Mouse (Mus musculus) yolk sac, embryonic 10.5 days (tissue): ENCODE measurements at regions not wholly inside any gene's neighbourhood (a gene's known extent, or its start where the extent isn't known, plus 50 kb on each side); places are given as distances from the start of the nearest gene placed in this dataset.

ENCODE experiments used
- DNase-seq: peaks from one replicate; pipeline ENCODE4 v3.0.0-alpha.2; 2017; ENCODE audit warnings: low spot score

DNA sequence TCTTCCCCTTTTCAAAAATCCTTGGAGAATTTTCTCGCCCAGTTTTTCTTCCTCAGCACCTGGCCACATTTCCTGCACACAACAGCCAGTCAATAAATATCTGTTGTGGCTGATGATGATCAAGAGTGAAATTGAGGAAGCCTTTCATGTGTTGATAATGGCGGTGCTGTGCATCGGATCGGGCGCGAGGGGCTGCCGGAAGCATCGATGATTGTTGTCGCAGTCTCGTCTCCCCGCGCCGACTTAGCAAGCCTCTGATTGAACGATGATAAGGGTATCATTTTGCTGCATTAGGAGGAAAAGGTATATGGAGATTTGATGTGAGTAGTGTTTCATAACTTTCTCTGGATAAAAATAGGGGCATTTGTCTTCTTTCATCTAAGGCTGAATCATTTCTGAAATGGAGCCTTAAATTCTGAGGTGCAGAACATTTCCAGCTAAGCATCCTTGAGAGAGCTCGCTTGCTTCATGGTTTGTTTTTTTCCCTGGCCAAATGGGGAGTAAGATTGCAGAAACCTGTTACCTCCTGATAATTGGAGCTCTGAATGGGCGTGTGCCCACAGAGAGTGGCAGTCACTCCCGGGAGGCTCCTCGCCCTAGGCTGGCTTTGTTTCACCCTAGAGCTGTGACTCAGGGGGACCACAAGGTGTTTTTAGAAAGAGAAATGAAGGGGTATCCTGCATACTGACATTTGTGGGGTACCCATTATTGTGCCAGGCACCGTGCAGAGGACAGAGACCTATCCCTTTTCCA lies 94.8 kb upstream of the Podxl start:
- no peak for DNase-seq

DNA sequence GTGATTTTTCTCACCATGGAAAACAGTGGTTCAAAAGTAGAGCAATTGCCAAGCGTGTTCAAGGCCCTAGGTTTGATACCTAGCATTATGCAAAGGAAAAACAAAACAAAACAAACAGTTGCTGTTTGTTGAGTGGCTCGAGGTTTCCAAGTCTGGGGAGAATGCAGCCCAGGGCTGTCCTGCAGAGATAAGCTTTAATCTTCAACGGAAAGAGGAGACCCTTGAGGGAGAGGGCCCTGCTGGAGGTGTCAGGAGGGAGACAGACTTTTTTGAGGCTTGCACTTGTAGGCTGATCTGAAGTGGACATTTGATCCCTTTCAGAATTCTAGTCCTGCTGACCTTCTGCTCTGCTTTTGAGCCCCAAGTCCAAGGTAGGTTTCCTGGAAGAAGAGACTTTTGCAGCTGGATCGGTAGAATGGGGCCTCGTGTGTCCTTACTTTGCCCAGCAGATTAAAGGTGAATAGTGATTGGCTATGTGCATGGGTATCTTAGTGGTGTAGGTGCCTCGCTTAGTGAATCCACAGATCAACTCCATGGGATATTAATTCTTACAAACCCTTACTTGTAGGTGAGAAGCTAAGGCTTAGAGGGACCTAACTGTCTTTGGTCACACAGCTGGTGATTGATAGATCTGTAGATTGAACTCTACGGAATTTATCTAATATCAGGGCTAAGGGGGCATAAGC lies 87.2 kb upstream of the Podxl start:
- no peak for DNase-seq

DNA sequence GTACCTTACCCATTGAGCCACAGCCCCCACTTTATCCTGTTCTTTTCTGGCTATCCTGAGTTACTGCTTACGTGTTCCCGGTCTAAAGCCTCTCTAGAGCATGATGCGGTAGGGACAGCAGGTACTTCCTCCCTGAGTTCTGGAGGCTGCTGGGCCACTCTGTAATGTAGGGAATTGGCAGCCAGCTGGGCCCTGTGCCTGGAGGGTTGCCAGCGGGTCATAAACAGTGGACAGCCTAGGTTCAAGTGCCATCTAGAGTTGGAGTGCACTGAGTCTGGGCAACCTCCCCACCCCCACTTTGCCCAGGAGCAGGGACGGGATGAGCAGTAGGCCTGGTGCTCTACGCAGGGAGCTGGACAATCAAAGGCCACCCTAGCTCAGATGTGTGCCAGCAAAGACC lies 81.5 kb upstream of the Podxl start:
- no peak for DNase-seq

DNA sequence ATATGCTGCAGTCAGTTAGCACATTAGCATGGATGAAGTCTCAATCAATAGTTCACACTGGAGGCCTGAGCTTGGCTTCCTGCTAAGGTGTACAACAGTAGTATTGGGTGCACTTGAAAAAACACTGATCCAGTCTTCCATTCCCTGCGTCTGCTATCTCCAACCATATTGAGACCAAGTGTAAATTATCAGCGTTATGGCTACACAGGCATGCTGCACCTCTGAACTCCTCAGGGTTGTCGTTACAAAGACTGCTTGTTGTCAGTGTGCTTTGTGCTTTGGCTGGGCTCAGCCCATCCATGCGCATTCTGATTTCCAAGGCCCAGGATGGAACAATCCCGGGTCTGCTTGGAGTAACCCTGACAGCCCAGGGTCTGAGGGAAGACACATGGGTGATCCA lies 80.7 kb upstream of the Podxl start:
- no peak for DNase-seq

DNA sequence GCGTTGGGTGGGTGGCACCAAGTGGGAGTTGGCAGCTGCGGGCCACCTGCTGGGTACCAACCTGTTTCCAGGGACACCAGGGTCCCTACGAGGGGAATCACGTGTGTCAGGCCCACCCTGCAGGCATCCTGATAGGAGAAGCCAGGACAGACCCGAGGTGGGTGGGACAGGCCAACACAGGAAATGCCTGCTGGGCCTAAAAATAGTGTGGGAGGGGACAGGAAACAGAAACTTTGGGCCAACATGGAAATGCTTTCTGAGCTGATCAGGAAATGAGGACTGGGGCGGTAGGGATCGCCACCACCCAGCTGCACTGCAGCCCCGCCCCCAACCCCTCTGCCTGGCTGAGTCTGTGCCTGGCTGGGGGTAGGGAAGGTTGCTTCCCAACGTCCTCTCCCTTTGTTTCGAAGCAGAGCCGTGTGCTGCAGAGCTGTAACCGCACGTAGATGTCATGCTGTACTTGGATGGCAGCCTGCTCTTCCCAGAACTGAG lies 78.7 kb upstream of the Podxl start:
- peak; percentile 61 for DNase-seq

DNA sequence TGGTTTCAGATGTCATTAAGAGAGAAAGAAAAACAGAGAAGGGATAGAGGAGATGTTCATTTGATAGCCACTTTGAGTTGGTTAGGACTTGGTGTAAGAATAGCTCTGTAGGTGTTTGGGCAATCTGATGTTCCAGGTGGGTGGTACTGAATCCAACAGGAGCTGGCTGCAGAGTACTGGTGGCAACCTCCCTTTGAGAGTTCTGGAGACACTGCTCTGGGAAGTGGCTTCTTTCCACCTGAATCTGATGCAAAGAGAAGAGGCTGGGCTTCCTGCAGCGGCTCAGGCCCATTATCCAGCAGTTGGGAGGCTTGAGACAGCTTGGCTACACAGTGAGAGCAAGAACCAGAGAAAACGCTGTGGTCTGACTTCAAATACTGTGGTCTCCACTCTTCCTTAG lies 77.0 kb upstream of the Podxl start:
- DNase-seq: no peak

DNA sequence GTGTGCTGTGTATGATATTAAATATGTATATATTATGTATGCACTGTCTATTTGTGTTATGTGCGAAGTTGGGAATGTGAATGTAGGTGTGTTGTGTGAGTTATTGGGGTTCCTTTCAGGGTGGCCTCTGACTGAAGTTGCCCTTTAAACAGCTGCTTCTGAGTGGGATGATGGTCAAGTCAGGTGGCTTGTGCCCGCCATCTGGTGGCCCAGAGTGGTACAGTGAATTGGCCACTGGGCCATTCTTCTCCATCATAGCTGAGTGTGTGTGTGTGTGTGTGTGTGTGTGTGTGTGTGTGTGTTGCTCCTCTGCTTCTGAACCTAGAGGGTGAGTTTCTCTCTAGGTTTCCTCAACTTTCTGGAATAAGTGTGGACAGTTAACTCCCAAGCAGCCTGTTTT lies 75.7 kb upstream of the Podxl start:
- DNase-seq: peak; percentile 69

DNA sequence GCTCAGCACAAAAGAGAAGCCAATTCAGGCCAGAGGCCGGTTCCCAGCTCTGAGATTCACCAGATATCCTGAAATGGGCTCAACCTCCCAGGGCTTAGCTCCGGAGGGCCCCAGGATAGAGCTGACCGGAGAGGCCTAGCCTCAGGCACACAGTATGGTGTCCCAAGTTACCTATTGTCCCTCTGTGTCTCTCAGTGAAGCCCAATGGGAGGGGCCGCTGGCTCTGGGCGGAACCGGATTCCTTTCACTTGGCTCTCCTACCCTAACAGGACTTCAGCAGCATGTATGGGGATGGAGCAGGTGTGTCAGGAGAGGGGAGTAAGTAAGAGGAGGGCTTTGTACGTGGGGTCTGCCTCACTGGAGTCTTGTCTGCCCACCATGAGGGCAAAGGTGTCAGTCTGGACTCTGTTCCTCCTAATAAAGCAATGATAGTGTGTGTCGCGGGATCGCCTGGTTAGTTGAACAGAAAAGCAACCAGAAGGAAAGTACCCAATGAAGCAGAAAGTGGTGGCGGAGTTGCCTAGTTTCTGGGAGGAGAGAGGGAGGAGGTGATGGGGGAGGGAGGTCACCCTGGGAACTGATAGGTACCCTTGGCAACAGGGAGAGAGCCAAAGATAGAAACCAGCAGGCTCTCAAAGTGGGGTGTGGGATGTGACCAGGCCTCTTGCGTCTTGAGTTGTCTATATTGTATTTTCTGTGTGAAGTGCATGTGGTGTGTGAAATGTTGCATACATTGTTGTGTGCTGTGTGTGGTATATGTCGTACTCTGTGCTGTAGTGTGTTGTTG lies 74.8 kb upstream of the Podxl start:
- DNase-seq: peak; percentile 38

DNA sequence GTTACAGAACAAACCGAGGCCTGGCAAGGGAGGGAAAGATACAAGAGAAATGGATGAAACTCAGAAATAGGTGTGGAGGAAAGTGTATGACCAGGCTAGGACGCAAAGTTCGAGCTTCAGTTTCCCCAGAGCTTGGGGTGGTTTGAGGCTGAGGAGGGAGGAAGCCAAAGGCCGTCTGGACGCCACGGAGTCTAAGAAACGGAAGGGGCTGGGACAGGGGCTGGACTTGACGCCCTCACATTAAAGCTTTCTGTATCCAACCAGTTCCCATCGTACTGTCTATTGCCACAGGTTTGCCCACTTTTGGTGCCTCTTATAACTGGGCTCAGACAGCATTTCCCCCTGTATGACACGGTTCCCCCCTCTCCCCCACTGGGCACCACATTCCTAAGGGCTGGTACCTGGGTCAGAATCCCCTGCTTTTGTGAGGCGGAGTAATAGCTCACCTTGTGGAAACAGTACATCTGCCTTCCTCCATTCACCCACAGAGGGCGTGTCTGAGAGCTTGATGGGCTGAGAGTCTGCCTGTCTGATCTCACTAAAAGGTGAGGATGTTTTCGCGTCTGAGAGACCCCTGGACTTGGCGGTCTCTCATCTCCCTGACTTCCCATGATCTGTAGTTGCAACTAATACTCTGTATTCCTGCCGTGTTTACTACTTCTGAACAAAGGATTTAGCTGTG lies 73.7 kb upstream of the Podxl start:
- peak; percentile 58 for DNase-seq

DNA sequence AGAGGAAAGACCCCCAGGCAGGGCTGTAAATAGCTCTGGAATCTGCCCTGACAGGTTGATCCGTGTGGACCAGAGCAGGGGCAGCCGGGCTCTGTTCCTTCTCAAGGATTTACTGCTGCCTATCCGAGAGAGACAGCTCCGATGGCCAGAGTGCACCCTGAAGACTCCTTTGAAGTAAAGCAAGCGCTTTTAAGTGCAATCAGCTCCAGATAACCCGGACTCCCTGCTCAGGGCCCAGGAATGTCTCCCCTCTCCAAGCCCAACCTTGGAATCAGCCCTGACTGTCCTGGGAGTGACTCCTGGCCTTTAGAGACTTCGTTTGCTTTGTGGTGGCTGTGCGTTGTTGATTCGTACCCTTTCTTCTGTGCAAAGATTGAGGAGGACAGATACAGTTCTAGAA lies 73.2 kb upstream of the Podxl start:
- DNase-seq: peak; percentile 74

DNA sequence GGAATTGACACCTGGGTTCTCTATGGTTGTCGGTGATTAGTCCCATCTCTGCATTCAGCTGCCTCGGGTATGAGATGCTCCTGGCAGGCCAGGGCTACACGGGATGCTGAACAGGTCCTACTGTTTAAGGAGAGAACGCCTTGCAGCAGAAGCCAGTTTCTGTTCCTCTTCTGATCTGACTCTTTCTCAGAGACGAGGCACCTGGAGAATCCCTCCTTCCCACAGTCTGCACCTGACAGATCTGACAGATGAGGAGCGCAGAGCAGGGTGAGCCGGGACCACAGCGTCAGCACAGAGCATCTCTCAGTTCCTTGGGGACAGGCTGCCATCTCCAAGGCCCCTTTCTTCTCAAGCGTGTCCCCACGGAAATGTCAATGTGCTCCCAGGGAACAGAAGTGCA lies 68.7 kb upstream of the Podxl start:
- no peak for DNase-seq

DNA sequence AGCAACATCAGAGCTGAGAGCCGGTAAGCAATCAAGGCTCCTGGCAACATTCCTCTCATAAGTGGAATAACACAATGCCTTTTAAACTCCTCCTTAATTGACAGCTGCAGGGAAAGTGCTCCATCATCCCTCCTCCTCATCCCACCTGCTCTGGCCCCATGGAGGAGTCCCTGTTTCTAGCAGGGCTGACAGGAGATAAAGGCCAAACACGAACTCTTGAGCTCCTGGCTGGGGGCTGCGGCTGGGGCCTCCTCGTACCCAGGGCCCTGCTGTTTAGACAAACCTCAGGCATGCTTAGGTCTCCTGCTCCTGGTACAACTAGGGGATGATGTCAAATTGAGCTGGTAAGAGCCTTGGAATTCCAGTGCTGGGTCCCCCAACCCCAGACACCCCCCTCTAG lies 66.2 kb upstream of the Podxl start:
- DNase-seq: peak; percentile 53

DNA sequence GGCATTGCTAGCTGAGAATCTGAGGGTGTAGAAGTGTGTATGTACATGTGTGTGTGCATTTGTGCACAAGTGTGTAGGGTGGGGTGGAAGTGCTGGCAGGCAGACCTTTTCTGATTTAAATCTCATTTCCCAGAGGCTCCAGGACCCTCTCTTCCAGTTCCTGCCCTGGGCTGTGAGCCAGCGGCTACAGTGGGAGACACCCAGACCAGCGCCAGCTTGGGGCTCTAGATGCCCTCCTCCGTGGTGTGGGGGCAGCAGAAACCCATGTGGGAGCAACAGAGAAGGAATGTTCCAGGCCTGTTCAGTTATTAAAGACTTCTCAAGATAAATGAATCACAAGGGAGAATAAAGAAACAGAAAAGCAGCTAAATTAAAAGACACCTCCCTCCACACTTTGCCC lies 64.1 kb upstream of the Podxl start:
- no peak for DNase-seq

DNA sequence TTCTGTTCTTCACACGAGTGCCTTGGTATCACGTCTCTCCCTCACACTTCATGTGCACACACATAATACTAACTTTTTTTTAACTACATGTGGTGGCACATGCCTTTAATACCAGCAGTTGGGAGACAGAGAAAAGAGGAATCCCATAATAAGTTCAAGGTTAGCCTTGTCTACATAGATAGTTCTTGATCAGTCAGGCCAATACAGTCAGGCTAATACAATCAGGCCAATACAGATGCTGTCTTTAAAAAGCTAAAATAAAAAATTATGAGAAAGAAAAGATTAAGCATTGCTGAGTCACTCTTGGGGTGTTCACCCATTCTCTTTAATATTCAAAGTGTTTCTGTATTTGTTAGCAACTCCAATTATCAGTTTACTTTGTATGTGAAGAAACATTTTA lies 61.3 kb upstream of the Podxl start:
- no peak for DNase-seq

DNA sequence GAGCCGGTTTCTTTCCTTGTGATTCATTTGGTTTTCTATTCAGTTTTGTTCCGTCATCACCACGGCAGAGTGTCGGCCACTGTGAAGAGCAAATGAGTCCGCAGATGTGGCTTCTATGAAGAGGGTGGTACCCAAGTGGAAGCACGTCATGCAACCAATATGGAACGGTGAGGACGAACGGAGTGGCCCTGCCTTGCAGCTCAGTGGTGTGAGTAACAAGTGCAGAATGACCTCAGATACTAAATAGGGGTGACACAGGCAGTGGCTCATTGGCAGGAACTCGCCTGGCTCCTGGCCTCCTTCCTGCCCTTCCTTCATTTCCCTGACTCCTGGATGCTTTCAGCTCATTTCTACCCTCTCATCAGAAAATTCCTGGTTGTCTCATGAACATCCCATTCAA lies 60.6 kb upstream of the Podxl start:
- no peak for DNase-seq

DNA sequence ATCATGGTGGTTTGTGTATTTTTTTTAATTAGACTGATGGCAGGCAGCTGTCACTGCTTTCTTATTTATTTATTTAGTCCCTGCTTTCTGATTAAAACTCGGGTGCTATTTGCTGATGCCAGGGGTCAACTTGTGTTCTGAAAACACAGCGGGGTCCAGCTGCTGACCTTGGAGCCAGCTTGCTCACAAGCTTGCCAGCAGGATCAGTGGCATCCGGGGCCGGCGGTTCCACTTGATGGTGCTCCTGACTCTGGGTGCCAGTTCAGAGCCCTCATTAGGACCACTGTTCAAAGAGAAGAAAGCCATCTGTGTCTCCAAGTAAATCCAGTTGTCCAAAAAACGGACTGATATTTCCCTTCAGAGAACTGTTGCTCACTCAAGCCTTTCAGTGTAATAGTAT lies 57.2 kb upstream of the Podxl start:
- DNase-seq: no peak

DNA sequence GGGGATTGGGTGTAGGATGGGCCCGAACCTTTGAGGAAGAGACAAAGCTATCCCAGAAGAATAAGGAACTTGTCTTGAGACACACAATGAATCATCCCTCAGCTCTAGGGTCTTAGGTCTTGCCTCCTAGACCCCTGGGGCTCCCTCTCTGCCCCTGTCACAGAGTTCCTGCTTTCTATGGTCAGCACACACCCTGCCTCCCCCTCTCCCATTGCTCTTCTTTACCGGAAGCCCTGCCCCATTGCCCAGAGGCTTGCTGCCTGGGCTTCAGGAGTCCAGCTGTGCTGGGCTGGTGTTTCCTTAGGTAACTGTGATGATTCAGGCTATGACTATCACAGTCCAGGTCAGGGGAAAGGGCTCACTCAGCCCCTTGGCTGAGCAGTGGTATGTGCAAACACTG lies 55.1 kb upstream of the Podxl start:
- peak; percentile 77 for DNase-seq

DNA sequence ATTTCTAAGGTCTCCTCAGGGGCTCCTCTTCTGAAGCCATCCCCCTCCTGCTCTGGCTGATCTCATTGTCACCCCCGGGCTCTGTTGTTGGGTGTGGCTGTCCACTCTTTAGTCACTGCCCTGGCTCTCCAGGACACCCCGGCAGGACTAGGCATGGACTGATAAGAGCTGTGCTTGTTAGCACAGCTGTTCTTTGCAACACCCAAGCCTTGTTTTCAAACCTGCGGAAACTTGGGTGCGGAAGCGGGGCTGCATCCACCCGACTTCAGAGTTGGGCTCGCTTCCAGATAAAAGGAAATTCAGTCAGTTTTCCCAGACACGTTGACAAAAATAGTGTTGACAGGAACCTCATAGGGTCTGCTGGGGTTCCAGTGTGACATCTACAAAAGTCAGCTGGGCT lies 53.6 kb upstream of the Podxl start:
- DNase-seq: peak; percentile 67

DNA sequence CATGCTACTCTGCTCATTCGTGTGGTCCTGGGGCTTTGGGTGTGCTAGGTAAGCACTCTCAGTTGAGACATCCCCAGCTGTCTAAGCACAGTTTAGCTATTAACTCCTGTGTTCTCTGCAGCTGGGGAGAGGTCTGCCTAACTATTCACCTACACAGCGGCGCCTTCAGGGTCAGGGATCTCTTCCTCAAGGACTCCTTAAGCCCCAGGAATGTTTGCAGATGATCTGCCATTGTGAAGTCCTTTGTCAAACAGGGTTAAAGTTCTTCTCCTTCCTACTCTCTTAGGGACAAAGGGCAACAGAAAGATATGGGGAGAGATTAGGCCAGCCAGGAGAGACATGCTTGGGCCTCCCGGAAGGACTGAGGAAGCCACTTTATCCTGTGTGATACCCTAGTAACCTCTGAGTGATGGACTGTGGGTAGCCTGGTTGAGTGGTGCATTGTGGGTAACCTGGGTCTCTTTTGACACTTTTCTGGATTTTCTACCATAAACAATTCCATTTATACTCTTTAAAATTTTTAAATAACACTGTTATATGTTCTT lies 51.7 kb upstream of the Podxl start:
- DNase-seq: peak; percentile 89

DNA sequence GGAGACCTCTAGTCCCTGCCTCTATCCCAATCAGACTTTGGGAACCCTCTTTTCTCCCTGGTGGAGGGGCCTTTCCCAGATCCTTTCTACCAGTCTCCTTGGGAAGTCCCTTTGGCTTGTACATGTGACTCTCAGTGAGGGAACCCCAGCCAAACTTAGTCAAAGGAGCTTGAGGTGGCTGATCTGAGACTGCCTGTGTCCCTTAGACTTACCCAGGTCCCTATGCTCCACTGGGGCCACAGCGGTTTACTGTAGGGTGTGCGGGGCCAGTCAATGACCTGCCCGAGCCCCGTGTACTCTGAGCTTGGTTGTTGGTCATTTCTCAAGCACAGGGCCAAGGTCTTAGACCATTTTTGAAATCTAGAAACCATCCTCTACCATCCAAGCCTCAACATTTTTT lies 50.8 kb upstream of the Podxl start:
- no peak for DNase-seq

DNA sequence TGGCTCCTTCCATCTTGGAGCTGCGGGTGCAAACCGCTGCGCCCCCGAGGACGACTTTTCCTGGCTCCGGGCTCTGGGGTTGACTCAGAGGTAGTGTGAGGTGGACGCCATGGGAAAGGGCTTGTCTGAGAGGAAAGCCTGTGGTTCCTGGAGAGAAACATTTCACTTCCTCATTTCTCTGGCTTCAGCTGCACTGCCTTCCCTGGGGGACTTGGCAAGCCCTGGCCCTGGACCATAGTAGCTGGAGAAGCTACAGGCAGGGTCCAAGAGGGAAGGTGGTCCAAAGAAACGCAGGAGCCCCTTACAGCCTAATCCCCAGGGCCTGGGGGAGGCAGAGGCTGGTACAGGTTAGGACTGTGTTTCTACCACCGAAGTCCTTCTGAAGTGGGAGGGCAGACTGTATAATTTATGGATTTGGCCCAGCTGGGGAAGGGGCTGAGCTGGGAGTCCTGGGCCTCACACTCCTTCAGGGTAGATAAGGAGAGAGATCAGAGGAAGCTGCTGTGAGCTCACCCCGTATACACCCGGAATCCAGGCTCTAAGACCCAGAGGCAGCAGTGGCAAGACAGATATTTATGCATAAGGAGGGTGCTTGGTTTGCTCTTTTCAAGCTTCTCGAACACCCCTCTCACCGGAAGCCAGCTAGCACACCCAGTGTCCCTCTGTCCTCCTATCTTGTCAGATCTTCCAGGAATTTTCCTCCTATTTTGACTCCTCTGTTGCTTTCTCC lies 50.0 kb upstream of the Podxl start:
- peak; percentile 79 for DNase-seq
